Mouse (Mus musculus): ENCODE measurements at regions not wholly inside any gene's neighbourhood (a gene's known extent, or its start where the extent isn't known, plus 50 kb on each side); places are given as distances from the start of the nearest gene placed in this dataset.

DNA sequence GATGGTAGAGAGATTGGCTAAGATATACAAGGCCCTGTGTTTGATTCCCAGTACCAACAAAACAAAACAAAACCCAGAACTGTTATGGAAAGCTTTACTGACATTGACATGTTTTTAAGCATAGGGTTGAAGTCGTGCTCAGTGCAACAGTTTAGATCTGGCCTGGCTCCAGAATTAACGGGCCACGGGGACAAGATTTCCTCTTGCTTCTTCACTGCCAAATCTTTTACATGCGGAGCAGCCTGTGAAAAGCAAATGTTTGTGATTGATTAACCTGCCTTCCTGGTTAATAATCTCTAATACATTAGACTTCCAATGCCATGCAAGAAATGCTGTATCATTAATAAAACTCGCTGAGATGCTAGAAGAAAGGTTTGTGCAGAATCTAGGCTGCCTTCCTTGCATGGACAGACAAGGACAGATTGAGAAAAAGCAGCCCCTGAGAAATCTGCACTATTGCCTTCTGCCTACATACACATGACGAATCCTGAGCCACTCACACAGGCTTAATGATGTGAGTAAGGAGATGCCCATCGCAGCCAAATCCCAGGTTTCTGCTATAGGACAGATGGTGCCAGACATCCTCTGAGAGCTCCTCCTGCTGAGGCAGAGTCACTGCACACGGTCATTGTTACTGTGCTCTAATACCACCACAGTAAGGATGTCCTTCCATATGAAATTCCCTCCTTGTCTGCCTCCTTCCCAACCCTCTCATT lies 697.2 kb upstream of the Tmem132c start:
- no peak for TF ChIP-seq EP300 (IDR thresholded peaks at IDR 0.05; ENCODE audit: low read depth)
- no peak for TF ChIP-seq CTCF (IDR thresholded peaks at IDR 0.05; ENCODE audit: low read depth)
